In the genomic region with DNA sequence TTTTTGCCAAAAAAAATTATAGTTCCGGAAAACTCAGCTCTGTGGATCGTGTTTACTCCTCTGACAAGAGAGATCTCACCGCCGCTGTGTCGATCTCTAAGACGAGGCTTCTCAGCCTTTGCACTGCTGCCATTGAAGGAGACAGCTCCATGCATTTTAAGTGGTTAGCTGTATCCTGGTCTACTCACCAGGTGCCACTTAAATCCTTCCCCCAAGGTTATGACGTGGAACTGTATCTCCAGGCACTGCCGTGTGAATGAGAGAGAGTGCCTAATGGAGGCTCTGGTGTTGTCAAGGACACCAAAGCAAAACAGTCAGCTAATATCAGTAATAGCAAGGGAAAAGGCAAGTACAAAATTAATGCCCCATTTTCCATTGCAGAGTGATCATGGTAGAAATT, we compare ENCODE assay signal across 26 mouse cellular contexts.
DNase-seq lines count a peak whose midpoint lies in the region; ATAC-seq and TF ChIP-seq lines count a peak whose summit lies in the region.
"Had no signal": no experiment of that assay in that cellular context is flagged by ENCODE, and none has a peak within 500 bp of the region (broad histone marks: within the 10 kb centered on the region; RNA-seq: fewer than 3 reads in every experiment).

No protein-coding gene starts in this region.

- no peak overlapping the region for H3K9ac ChIP-seq in hindbrain, embryonic 12.5 days
- no peak overlapping the region for H3K9ac ChIP-seq in hindbrain, embryonic 11.5 days (ENCODE audit: low read depth, low read length)
- H3K9ac ChIP-seq in forebrain, postnatal 0 days, result no peak overlapping the region
- no peak overlapping the region for H3K9ac ChIP-seq in midbrain, postnatal 0 days (replicated peaks; ENCODE audit: low read length, poor library complexity, severe bottlenecking)
- H3K9ac ChIP-seq in lung, postnatal 0 days (replicated peaks; ENCODE audit: low read depth), result no peak overlapping the region
- H3K9ac ChIP-seq: embryonic facial prominence, embryonic 13.5 days; heart, embryonic 12.5 days; hindbrain, embryonic 15.5 days; limb, embryonic 12.5 days; liver, postnatal 0 days; neural tube, embryonic 12.5 days had no signal

- H3K9me3 ChIP-seq in hindbrain, embryonic 12.5 days (replicated peaks), result no peaks in the 10 kb centered on the region
- H3K9me3 ChIP-seq in hindbrain, embryonic 11.5 days (ENCODE audit: control insufficient read depth, low read length), result no peaks in the 10 kb centered on the region
- no peaks in the 10 kb centered on the region for H3K9me3 ChIP-seq in forebrain, postnatal 0 days (ENCODE audit: low read length)
- H3K9me3 ChIP-seq in midbrain, postnatal 0 days (ENCODE audit: low read length), result no peaks in the 10 kb centered on the region
- no peaks in the 10 kb centered on the region for H3K9me3 ChIP-seq in lung, postnatal 0 days (ENCODE audit: low read length)
- H3K9me3 ChIP-seq: embryonic facial prominence, embryonic 13.5 days; heart, embryonic 12.5 days; hindbrain, embryonic 15.5 days; limb, embryonic 12.5 days; megakaryocyte, embryonic 14.5 days; neural tube, embryonic 12.5 days had no signal

- 74% methylated on average over 8 of the region's 8 CpGs for WGBS in hindbrain, embryonic 12.5 days
- 78% methylated on average over 8 of the region's 8 CpGs for WGBS in hindbrain, embryonic 11.5 days
- 57% methylated on average over 8 of the region's 8 CpGs for WGBS in forebrain, postnatal 0 days
- 53% methylated on average over 8 of the region's 8 CpGs for WGBS in midbrain, postnatal 0 days
- WGBS in lung, postnatal 0 days, result 92% methylated on average over 8 of the region's 8 CpGs

- no peak overlapping the region for H3K4me3 ChIP-seq in hindbrain, embryonic 12.5 days
- no peak overlapping the region for H3K4me3 ChIP-seq in hindbrain, embryonic 11.5 days (ENCODE audit: low read depth, low read length)
- H3K4me3 ChIP-seq in forebrain, postnatal 0 days (ENCODE audit: low read depth, low read length), result no peak overlapping the region
- H3K4me3 ChIP-seq in midbrain, postnatal 0 days (ENCODE audit: low read depth, low read length), result no peak overlapping the region
- H3K4me3 ChIP-seq in lung, postnatal 0 days (ENCODE audit: low read depth, low read length), result no peak overlapping the region
- H3K4me3 ChIP-seq: embryonic facial prominence, embryonic 13.5 days; erythroblast, embryonic 14.5 days; heart, embryonic 12.5 days; hindbrain, embryonic 15.5 days; limb, embryonic 12.5 days; megakaryocyte, embryonic 14.5 days; neural tube, embryonic 12.5 days had no signal

- no peak for TF ChIP-seq CTCF in forebrain, postnatal 0 days (IDR thresholded peaks at IDR 0.05; ENCODE audit: low read depth)
- TF ChIP-seq CTCF in midbrain, postnatal 0 days (IDR thresholded peaks at IDR 0.05), result no peak
- TF ChIP-seq CTCF in lung, postnatal 0 days (IDR thresholded peaks at IDR 0.05), result no peak

- no peak overlapping the region for H3K4me2 ChIP-seq in hindbrain, embryonic 12.5 days (replicated peaks)
- no peak overlapping the region for H3K4me2 ChIP-seq in hindbrain, embryonic 11.5 days (replicated peaks; ENCODE audit: low read depth, low read length)
- H3K4me2 ChIP-seq in forebrain, postnatal 0 days (ENCODE audit: low read depth), result no peak overlapping the region
- no peak overlapping the region for H3K4me2 ChIP-seq in midbrain, postnatal 0 days (ENCODE audit: low read depth, low read length, poor library complexity, severe bottlenecking)
- H3K4me2 ChIP-seq in lung, postnatal 0 days (replicated peaks; ENCODE audit: low read depth, low read length), result no peak overlapping the region
- H3K4me2 ChIP-seq: embryonic facial prominence, embryonic 13.5 days; heart, embryonic 12.5 days; hindbrain, embryonic 15.5 days; limb, embryonic 12.5 days; liver, embryonic 11.5 days; neural tube, embryonic 12.5 days had no signal

- H3K36me3 ChIP-seq in hindbrain, embryonic 12.5 days, result no peaks in the 10 kb centered on the region
- no peaks in the 10 kb centered on the region for H3K36me3 ChIP-seq in hindbrain, embryonic 11.5 days (ENCODE audit: control insufficient read depth, insufficient read depth, low read length)
- H3K36me3 ChIP-seq in forebrain, postnatal 0 days (ENCODE audit: insufficient read depth), result no peaks in the 10 kb centered on the region
- H3K36me3 ChIP-seq in midbrain, postnatal 0 days (ENCODE audit: insufficient read depth, low read length), result no peaks in the 10 kb centered on the region
- no peaks in the 10 kb centered on the region for H3K36me3 ChIP-seq in lung, postnatal 0 days (ENCODE audit: insufficient read depth, low read length)
- H3K36me3 ChIP-seq: embryonic facial prominence, embryonic 13.5 days; heart, embryonic 12.5 days; hindbrain, embryonic 15.5 days; limb, embryonic 12.5 days; neural tube, embryonic 12.5 days had no signal

- no peaks in the 10 kb centered on the region for H3K27me3 ChIP-seq in hindbrain, embryonic 12.5 days
- H3K27me3 ChIP-seq in hindbrain, embryonic 11.5 days (ENCODE audit: control insufficient read depth, insufficient read depth, low read length), result no peaks in the 10 kb centered on the region
- no peaks in the 10 kb centered on the region for H3K27me3 ChIP-seq in forebrain, postnatal 0 days (ENCODE audit: insufficient read depth, low read length)
- H3K27me3 ChIP-seq in midbrain, postnatal 0 days (ENCODE audit: insufficient read depth, low read length), result no peaks in the 10 kb centered on the region
- H3K27me3 ChIP-seq in lung, postnatal 0 days (replicated peaks; ENCODE audit: insufficient read depth, low read length), result no peaks in the 10 kb centered on the region
- H3K27me3 ChIP-seq: embryonic facial prominence, embryonic 13.5 days; heart, embryonic 12.5 days; hindbrain, embryonic 15.5 days; limb, embryonic 12.5 days; neural tube, embryonic 12.5 days had no signal

- H3K4me1 ChIP-seq in hindbrain, embryonic 12.5 days, result peaks cover 18% of the 10 kb centered on the region
- no peaks in the 10 kb centered on the region for H3K4me1 ChIP-seq in hindbrain, embryonic 11.5 days (replicated peaks; ENCODE audit: control insufficient read depth, insufficient read depth, low read length)
- no peaks in the 10 kb centered on the region for H3K4me1 ChIP-seq in forebrain, postnatal 0 days (ENCODE audit: insufficient read depth)
- peaks cover 11% of the 10 kb centered on the region; the same call in 1 of the 2 replicates for H3K4me1 ChIP-seq in midbrain, postnatal 0 days (ENCODE audit: insufficient read depth, low read length)
- H3K4me1 ChIP-seq in lung, postnatal 0 days (ENCODE audit: insufficient read depth, low read depth, low read length), result no peaks in the 10 kb centered on the region
- H3K4me1 ChIP-seq: embryonic facial prominence, embryonic 13.5 days; heart, embryonic 12.5 days; limb, embryonic 12.5 days; megakaryocyte, embryonic 14.5 days had no signal

- TF ChIP-seq EP300 in lung, postnatal 0 days (IDR thresholded peaks at IDR 0.05), result no peak

- no peak for DNase-seq in hindbrain, embryonic 11.5 days (ENCODE audit: low spot score)
- DNase-seq in layer of hippocampus, postnatal 14 days (ENCODE audit: low spot score in 2 of 2), result peak; percentile 14 to 32
- DNase-seq in layer of hippocampus, postnatal 25 days (ENCODE audit: extremely low spot score in 1 of 2, low spot score in 1 of 2), result no peak
- peak; percentile 28 for DNase-seq in forebrain, postnatal 0 days
- peak; percentile 19 for DNase-seq in midbrain, postnatal 0 days (ENCODE audit: low spot score)
- DNase-seq in yolk sac, embryonic 10.5 days (ENCODE audit: low spot score), result no peak
- no peak for DNase-seq in lung, postnatal 0 days (ENCODE audit: low spot score)
- DNase-seq: adrenal gland, adult 8-10 months; B cell, adult 2 months; cerebellum, adult 2 months; embryo, embryonic 11 days; heart, postnatal 10 days; kidney, adult 9 months; kidney, postnatal 14 days; liver, postnatal 0 days had no signal

- H3K27ac ChIP-seq in hindbrain, embryonic 12.5 days, result 0 out of 2 replicates have a peak overlapping the region, but pooled peaks have one; percentile 30
- no peak overlapping the region for H3K27ac ChIP-seq in hindbrain, embryonic 11.5 days (ENCODE audit: low read depth, low read length)
- H3K27ac ChIP-seq in forebrain, postnatal 0 days (ENCODE audit: low read depth, low read length), result no peak overlapping the region
- H3K27ac ChIP-seq in midbrain, postnatal 0 days (ENCODE audit: low read depth, low read length), result no peak overlapping the region
- H3K27ac ChIP-seq in lung, postnatal 0 days (ENCODE audit: low read length), result no peak overlapping the region
- H3K27ac ChIP-seq: embryonic facial prominence, embryonic 13.5 days; limb, embryonic 12.5 days; neural tube, embryonic 12.5 days had no signal

- no peak for ATAC-seq in hindbrain, embryonic 12.5 days (ENCODE audit: low FRiP score)
- ATAC-seq in hindbrain, embryonic 11.5 days (ENCODE audit: low FRiP score), result no peak
- peak; percentile 54; the same call in 1 of the 2 replicates for ATAC-seq in forebrain, postnatal 0 days
- ATAC-seq in midbrain, postnatal 0 days (ENCODE audit: low FRiP score), result no peak
- no peak for ATAC-seq in lung, postnatal 0 days
- ATAC-seq: activated CD4-positive, CD25-positive, alpha-beta regulatory T cell, adult 4 months; intestine, embryonic 16.5 days; liver, postnatal 0 days had no signal

Comparison
In these comparisons a context has a peak if more than half of its experiments do, and no peak if none do; other contexts are left out.
1. DNase-seq: peak in layer of hippocampus, postnatal 14 days (2 of 2), forebrain, postnatal 0 days (single experiment) and midbrain, postnatal 0 days (single experiment); none in hindbrain, embryonic 11.5 days (single experiment), layer of hippocampus, postnatal 25 days (0 of 2), yolk sac, embryonic 10.5 days (single experiment) and lung, postnatal 0 days (single experiment).